Mouse (Mus musculus) MN1 (cell line): ENCODE results near the gene Ube2d3.
"Not testable (repeated sequence)": the region's sequence is repeated elsewhere in the genome, so short reads cannot be mapped to it uniquely, and the experiment has no call there.

Experiments
- DNase-seq: peaks from one replicate; pipeline ENCODE4 v3.0.0-alpha.2; 2016; ENCODE audit warnings: low spot score

The Ube2d3 gene

GRCm38 (mm10) chr3:135438531-135438912 is 573 bp downstream of the Ube2d3 start:
- peak; percentile 91 for DNase-seq

GRCm38 (mm10) chr3:135438913-135439531 is 1.1 kb downstream of the Ube2d3 start:
- peak; percentile 74 for DNase-seq

DNA sequence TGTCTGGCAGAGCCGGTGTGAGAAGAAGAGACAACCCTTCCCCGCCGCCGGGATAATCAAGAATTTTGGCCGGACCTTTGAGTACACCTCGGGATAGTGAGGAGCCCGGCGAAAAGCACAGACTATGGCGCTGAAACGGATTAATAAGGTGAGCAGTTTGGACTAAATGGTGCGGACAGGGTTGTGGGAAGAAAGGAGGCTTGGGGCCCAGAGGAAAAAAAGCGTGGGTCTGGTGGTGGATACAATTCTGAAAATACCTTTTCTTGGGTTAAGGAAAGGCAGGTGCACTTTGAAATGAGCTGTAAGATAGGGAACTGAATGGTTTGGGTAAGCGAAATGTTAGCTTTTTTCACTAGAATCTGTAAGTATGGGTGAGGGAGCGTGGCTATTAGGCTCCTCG is 1.7 kb downstream of the Ube2d3 start:
- DNase-seq, result no peak

- peak; percentile 25 for DNase-seq
Observed at GRCm38 (mm10) chr3:135440221-135440620, 2.3 kb downstream of the Ube2d3 start.

DNA sequence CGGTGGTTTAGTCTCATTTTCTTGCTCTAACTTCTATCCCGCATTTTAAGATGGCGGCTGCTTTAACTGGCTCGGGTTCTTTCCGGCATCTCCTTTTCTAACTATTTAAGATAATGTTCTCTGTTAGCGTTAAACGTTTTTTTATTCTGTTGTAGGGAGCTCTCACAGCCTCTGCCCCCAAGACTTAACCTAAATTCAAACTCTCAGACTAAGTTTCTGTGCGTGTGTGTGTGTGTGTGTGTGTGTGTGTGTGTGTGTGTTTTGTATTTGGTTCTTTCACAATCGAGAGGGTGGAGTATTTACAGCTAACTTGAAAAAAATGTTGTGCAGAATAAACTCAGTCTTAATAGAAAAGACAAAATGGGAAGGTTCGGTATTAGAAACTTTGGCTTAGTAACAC is 2.7 kb downstream of the Ube2d3 start:
- peak; percentile 16 for DNase-seq

GRCm38 (mm10) chr3:135444930-135445329 is 7.0 kb downstream of the Ube2d3 start:
- DNase-seq, result no peak

- DNase-seq, result no peak
Observed at GRCm38 (mm10) chr3:135458981-135459380, 21.0 kb downstream of the Ube2d3 start.

DNA sequence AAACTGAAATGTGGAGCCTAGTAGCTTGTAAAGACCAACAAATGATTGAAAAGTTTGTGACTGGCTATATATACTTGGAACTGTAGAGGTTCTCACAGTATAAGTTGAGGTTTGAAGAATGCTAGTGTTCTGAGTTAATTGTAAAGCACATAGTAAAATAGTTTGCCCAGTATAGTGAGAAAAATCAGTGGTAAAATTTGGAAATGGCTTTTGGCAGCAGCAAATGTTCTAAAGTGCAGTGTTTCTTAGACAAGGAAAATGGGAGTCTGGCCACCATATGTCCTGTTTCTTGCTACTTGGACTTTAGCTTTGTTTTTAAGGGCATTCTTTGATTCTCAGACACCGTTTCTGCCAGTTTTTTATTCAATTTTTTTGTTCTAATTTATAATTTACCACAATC is 30.5 kb downstream of the Ube2d3 start:
- DNase-seq, result no peak

DNA sequence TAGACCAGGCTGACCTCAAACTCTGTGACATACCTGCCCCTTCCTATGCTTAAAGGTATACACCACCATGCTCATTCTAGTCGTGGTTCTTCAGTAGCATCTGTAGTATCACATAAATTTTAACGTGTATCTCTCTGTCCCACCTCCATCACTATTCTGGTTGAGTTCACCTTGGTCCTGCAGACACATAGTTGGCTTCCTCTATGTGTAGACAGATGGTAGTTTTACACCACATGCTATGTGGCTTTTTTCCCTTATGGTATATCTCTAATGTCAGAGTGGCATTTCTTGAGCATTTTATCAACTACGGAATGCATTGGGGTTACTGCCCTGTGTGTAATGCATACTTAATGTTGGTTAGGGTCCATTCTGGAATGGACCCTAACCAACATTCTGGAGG is 31.2 kb downstream of the Ube2d3 start:
- DNase-seq, result no peak

GRCm38 (mm10) chr3:135469974-135470373 is 32.0 kb downstream of the Ube2d3 start:
- DNase-seq, result peak; percentile 71

DNA sequence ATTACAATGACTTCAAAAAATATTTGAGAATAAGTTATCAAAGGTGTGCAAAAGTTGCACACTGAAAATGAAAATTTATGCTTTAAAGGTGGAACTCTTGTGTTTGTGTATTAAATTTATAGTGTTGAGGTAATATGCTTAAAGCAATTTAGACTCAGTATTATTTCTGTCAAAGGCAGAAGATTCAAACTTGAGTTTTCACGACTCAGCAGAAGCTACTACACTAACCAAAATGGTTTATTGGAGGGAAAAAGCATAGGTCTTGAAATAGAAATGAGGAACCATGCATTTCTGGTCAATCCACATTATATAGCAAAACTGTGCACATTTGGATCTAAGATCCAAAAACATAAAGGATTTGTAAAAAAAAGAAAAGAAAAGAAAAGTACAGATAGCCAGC is 32.9 kb downstream of the Ube2d3 start:
- no peak for DNase-seq

DNA sequence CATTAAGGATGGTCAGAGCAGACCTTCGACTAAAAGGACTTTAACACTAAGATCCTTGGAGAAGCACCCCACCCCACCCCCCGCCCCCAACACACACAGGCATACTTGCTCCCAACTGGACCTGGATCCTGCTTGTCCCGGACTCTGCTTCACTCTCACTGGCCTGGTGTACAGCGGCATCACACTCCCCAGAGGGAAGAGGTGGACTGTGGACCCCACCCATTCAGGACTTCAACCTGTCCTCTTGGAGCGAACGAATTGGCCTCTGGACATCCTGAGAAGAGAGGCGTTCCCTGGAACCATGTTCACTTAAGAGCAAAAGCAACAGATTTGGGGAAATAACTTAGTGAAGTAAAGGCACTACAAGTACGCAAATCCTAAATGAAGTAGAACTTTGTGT is 37.1 kb downstream of the Ube2d3 start:
- no peak for DNase-seq

DNA sequence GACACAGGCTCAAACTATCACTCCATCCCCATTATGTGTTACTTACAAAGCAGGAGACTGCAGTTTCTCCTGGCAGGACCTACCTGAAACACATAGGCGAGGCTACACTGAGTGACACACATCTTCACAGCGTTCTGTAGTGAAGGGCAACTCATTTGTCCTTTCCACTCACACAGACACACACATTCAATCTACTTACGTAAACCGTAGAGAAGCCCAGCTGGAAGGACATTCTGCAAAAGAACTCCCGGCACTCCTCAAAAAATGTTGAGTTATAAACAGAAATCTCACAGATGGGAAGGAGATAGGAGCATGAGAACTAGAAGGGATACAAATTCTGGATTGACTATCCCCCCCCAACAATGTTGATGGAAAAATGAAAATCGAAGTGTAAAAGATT is 38.3 kb downstream of the Ube2d3 start:
- DNase-seq, result no peak

GRCm38 (mm10) chr3:135476977-135477376 is 39.0 kb downstream of the Ube2d3 start:
- no peak for DNase-seq

GRCm38 (mm10) chr3:135479090-135479489 is 41.1 kb downstream of the Ube2d3 start:
- not testable (repeated sequence) for DNase-seq

DNA sequence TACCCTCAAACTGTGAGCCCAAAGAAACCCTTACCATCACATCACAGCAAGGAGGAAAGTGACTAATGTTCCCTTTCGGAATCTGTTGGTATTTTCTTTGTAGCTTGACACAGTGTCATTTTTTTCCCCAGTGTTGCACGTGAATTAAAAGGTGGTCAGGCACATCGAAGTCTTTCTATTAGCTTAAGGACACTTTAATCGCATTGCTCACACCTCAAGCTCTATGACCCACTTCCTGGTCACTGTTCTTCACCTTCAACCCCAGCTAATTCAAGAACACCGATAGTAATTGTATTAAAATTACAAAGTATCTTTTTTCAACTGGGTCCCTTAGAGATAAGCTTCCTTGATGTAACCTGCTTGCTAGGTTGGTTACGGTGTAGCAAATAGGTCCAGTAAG is 42.8 kb downstream of the Ube2d3 start:
- DNase-seq, result no peak

DNA sequence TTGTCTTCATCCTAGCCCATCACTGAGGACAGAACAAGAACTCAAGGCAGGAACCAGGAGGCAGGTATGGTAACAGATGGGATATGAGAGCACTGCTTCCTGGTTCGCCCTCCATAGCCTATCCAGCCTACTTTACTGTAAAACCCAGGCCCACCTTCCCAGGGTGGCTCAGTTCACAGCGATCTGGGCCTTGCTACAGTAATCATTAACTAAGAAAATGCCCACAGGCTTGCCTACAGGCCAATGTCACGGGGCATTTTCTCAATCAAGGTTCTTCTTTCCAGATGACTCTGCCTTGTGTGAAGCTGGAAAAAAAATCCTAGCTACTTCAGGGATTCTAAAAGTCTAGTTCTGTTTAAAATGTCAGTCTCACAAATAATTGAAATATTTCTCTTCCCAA is 43.7 kb downstream of the Ube2d3 start:
- DNase-seq, result no peak

- DNase-seq, result not testable (repeated sequence)
Observed at GRCm38 (mm10) chr3:135484650-135485049, 46.7 kb downstream of the Ube2d3 start.

- peak; percentile 74 for DNase-seq
Observed at GRCm38 (mm10) chr3:135485128-135485899, 47.4 kb downstream of the Ube2d3 start, which contains the start of gene Manba. Gene Manba, plus strand, starts transcription at chr3:135485611.

GRCm38 (mm10) chr3:135485900-135486241 is 47.9 kb downstream of the Ube2d3 start:
- no peak for DNase-seq

DNA sequence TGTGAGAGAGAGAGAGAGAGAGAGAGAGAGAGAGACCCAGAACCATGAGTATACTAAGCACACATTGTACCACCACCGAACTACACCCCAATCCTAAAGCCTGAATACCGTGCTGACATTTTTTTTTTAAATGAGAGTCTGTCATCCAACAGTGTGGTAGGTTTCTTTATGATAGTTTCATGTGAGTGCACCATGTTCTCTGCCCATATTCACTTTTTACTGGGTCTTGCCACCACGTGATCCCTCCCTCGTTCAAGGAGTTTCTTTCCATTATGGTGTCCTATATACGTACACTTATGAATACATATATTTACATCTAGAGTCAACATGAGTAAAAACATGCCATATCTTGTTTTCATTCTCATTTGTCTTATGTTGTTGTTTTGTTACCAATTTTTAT is 48.4 kb downstream of the Ube2d3 start:
- no peak for DNase-seq

DNA sequence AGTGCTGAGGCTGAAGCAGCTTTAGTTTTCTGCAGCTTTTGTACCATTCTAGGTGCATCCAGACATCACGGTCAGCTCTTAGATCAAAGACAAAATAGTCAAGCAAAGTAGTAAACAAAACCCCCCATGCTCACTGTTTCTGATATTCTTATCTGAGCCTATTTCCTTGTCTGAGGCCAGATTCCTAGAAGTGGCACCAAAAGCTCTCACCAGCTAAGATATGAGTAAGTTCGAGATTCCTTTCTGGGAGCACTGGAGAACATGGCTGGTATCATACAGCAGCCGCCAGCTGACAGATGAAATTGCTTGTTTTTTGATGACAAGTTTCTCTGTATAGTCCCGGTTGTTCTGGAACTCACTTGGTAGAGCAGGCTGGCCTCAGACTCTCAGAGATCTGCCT is 49.9 kb downstream of the Ube2d3 start:
- DNase-seq, result no peak

DNA sequence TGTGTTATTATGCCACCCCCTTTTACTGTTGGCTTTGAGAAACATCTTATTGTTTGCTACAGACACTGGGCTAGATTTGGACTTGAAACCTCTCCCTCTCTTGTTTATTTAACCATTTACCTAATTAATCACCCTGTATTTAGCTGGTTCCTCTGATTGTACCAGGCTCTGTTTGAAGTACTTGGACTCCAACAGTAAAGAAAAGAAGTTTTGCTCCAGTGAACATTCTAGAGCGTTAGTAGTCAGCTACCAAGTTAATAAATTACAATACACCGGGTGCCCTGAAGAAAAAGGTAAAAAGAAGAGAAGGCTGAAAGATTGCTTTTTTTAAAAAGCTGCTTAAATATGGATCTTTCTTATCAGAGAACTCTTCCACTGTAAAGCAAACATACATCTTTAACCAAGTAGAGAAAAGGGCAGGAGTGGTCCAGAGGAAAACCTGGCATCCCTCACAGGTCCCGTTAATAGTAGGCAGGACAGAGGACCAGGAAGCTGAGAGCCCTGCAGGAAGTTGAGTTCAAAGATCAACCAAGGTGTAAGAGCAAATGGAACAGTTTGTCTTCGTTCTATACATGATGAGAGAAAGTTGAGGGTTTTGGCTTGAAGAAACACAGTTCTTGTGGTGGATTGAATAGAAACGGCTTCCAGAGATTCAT is 52.0 kb downstream of the Ube2d3 start:
- DNase-seq, result no peak
